Mouse (Mus musculus) kidney, embryonic 14.5 days (tissue): ENCODE data around the gene Crtap. TPM values are rescaled to one million over a fixed set of nuclear protein-coding genes. Genes with fewer than 3 reads are reported as not detected.

Source experiments
- polyA plus RNA-seq: library from polyadenylated mRNA; unstranded; fragments of >200 nt; fragmentation: Nextera tagmentation; extraction: Ambion mirVana; gene quantifications from 2 replicates; pipeline ENCODE4 v1.2.1, GENCODE M21; 2014

Crtap gene
- polyA plus RNA-seq, 1 experiment from 2014 or later, result 125 TPM

Other genes with a start within 250 kb of the Crtap start
- not detected in 2 replicates for gene Bcl2a1c, start 60.5 kb downstream of the Crtap start, polyA plus RNA-seq
- 30.9 and 49.6 TPM in 2 replicates for gene Glb1, start 10.4 kb upstream of the Crtap start, polyA plus RNA-seq
- gene Tmppe, start 10.4 kb upstream of the Crtap start, polyA plus RNA-seq, result 3.7 and 4.1 TPM in 2 replicates
- 0.68 and 0.94 TPM in 2 replicates for gene Ccr4, start 114.2 kb upstream of the Crtap start, polyA plus RNA-seq
- gene C130032M10Rik, start 125.0 kb upstream of the Crtap start, polyA plus RNA-seq, result 0.31 and 0.47 TPM in 2 replicates
- 1.1 and 1.4 TPM in 2 replicates for gene Trim71, start 173.7 kb upstream of the Crtap start, polyA plus RNA-seq
- 41.8 and 74.7 TPM in 2 replicates for gene Cnot10, start 249.5 kb upstream of the Crtap start, polyA plus RNA-seq